Comparison of ENCODE assay signal across 19 mouse cellular contexts in genomic region chr16:29785114-29785513, GRCm38 (mm10).
DNase-seq lines count a peak whose midpoint lies in the region; ATAC-seq and TF ChIP-seq lines count a peak whose summit lies in the region.
"Had no signal": no experiment of that assay in that cellular context is flagged by ENCODE, and none has a peak within 500 bp of the region (broad histone marks: within the 10 kb centered on the region; RNA-seq: fewer than 3 reads in every experiment).

No protein-coding gene starts in this region.

- no peaks in the 10 kb centered on the region for H3K27me3 ChIP-seq in liver, adult 2 months (ENCODE audit: control insufficient read depth, insufficient read depth, low read length)
- H3K27me3 ChIP-seq in liver, embryonic 11.5 days (replicated peaks; ENCODE audit: control insufficient read depth, insufficient read depth, low read length) = no peaks in the 10 kb centered on the region
- no peaks in the 10 kb centered on the region for H3K27me3 ChIP-seq in testis, adult 2 months (ENCODE audit: control insufficient read depth, insufficient read depth, low read length)
- H3K27me3 ChIP-seq: embryonic facial prominence, embryonic 15.5 days; forebrain, embryonic 12.5 days had no signal

- no peak overlapping the region for H3K4me3 ChIP-seq in gastrocnemius, adult 2 months
- no peak overlapping the region for H3K4me3 ChIP-seq in liver, adult 2 months (ENCODE audit: insufficient read depth, low read depth, low read length)
- H3K4me3 ChIP-seq in liver, embryonic 11.5 days (ENCODE audit: low read depth, low read length) = no peak overlapping the region
- no peak overlapping the region for H3K4me3 ChIP-seq in testis, adult 2 months (ENCODE audit: control insufficient read depth, low read depth, low read length)
- H3K4me3 ChIP-seq: embryonic facial prominence, embryonic 15.5 days; forebrain, embryonic 12.5 days; left cerebral cortex, adult 2 months; limb, embryonic 10.5 days had no signal

- TF ChIP-seq CTCF in gastrocnemius, adult 2 months (IDR thresholded peaks at IDR 0.05) = peak; percentile 23; the same call in 1 of the 2 replicates
- peak; percentile 27; the same call in 1 of the 2 replicates for TF ChIP-seq CTCF in liver, adult 2 months (IDR thresholded peaks at IDR 0.05; ENCODE audit: low read depth, low read length)
- TF ChIP-seq CTCF in testis, adult 2 months (IDR thresholded peaks at IDR 0.05; ENCODE audit: control insufficient read depth, insufficient read depth, insufficient replicate concordance, low read depth, low read length) = peak; percentile 17; the same call in 1 of the 2 replicates

- peaks cover 3% of the 10 kb centered on the region; the same call in 1 of the 2 replicates for H3K9me3 ChIP-seq in liver, embryonic 11.5 days (ENCODE audit: control insufficient read depth, low read length)
- H3K9me3 ChIP-seq: embryonic facial prominence, embryonic 15.5 days; limb, embryonic 10.5 days had no signal

- H3K4me1 ChIP-seq in liver, adult 2 months (ENCODE audit: control insufficient read depth, insufficient read depth, low read length) = peaks cover 8% of the 10 kb centered on the region
- peaks cover 15% of the 10 kb centered on the region for H3K4me1 ChIP-seq in liver, embryonic 11.5 days (replicated peaks; ENCODE audit: control insufficient read depth, insufficient read depth, low read length)
- H3K4me1 ChIP-seq in testis, adult 2 months (ENCODE audit: control insufficient read depth, insufficient read depth, low read length) = no peaks in the 10 kb centered on the region
- H3K4me1 ChIP-seq: forebrain, embryonic 12.5 days had no signal

- TF ChIP-seq POLR2A in liver, adult 2 months (IDR thresholded peaks at IDR 0.05; ENCODE audit: extremely low read depth, insufficient read depth, low read length) = no peak
- no peak for TF ChIP-seq POLR2A in testis, adult 2 months (IDR thresholded peaks at IDR 0.05; ENCODE audit: control insufficient read depth, low read depth, low read length)

- no peak for ATAC-seq in liver, embryonic 11.5 days (replicated peaks; ENCODE audit: low FRiP score)

- WGBS in liver, adult 2 months = 100% methylated on average over 3 of the region's 3 CpGs
- WGBS in liver, embryonic 11.5 days = 97% methylated on average over 3 of the region's 3 CpGs

- DNase-seq in gastrocnemius, adult 2 months = no peak
- no peak for DNase-seq in gastrocnemius, adult 8-10 months (ENCODE audit: low spot score in 2 of 2)
- no peak for DNase-seq in liver, adult 2 months (ENCODE audit: extremely low read depth, low read depth, low spot score)
- no peak for DNase-seq in liver, embryonic 11.5 days (ENCODE audit: low spot score)
- no peak for DNase-seq in testis, postnatal 10 days (ENCODE audit: low spot score)
- no peak for DNase-seq in spleen, postnatal 10 days (ENCODE audit: low spot score in 2 of 2)
- DNase-seq: cerebellum, postnatal 10 days; embryo, embryonic 11 days; gastrocnemius, postnatal 36 days; heart, postnatal 36 days; midbrain, embryonic 14.5 days; spleen, adult 18-20 months; thymus, postnatal 25 days had no signal

- no peaks in the 10 kb centered on the region for H3K36me3 ChIP-seq in liver, adult 2 months (ENCODE audit: control insufficient read depth, insufficient read depth, low read length)
- no peaks in the 10 kb centered on the region for H3K36me3 ChIP-seq in liver, embryonic 11.5 days (ENCODE audit: control insufficient read depth, insufficient read depth, low read length)
- H3K36me3 ChIP-seq in testis, adult 2 months (ENCODE audit: control insufficient read depth, insufficient read depth, low read length) = no peaks in the 10 kb centered on the region
- H3K36me3 ChIP-seq: embryonic facial prominence, embryonic 15.5 days; forebrain, embryonic 12.5 days; limb, embryonic 10.5 days had no signal

- intact Hi-C loops in gastrocnemius, adult 2 months (cut with DNase I) = no loop called here

- H3K9ac ChIP-seq in liver, adult 2 months (ENCODE audit: low read depth, low read length) = no peak overlapping the region
- H3K9ac ChIP-seq in liver, embryonic 11.5 days (ENCODE audit: low read depth, low read length) = no peak overlapping the region
- H3K9ac ChIP-seq: embryonic facial prominence, embryonic 15.5 days; forebrain, embryonic 12.5 days had no signal

- H3K27ac ChIP-seq in gastrocnemius, adult 2 months = no peak overlapping the region
- H3K27ac ChIP-seq in liver, adult 2 months (replicated peaks; ENCODE audit: insufficient read depth, low read depth, low read length) = no peak overlapping the region
- H3K27ac ChIP-seq in liver, embryonic 11.5 days (ENCODE audit: low read depth, low read length) = no peak overlapping the region
- H3K27ac ChIP-seq in testis, adult 2 months (ENCODE audit: control insufficient read depth, insufficient read depth, low read depth, low read length) = no peak overlapping the region
- H3K27ac ChIP-seq: embryonic facial prominence, embryonic 15.5 days; forebrain, embryonic 12.5 days; left cerebral cortex, adult 2 months; limb, embryonic 10.5 days had no signal

- no peak overlapping the region for H3K4me2 ChIP-seq in liver, embryonic 11.5 days
- H3K4me2 ChIP-seq: embryonic facial prominence, embryonic 15.5 days; forebrain, embryonic 12.5 days; heart, embryonic 11.5 days had no signal

- H3K79me2 ChIP-seq in liver, adult 2 months (ENCODE audit: control insufficient read depth, insufficient read depth, low read length) = no peaks in the 10 kb centered on the region
